Mouse (Mus musculus) kidney, postnatal 0 days (tissue): ENCODE results near the gene Zc3hav1. TPM values are rescaled to one million over a fixed set of nuclear protein-coding genes. Genes with fewer than 3 reads are reported as not detected.
A peak's percentile ranks its signal among the peaks of the same experiment; 100 is the strongest.

ENCODE experiments used
- ATAC-seq: fragments of 200-750 bp; cut with Nextera tagmentation; replicated peaks from 2 replicates; pipeline ENCODE4 v1.8.0; 2017; ENCODE audit warnings: low read depth, moderate number of reproducible peaks, moderate TSS enrichment, moderate library complexity; ENCODE audit not compliant: low FRiP score
- DNase-seq: peaks from one replicate; pipeline ENCODE4 v3.0.0-alpha.2; 2016; ENCODE audit warnings: low spot score
- H3K27ac ChIP-seq: fragments of 300-500 bp; sonication (generic); 2 replicates; pipeline ENCODE4 v1.5.1; 2014; ENCODE audit warnings: mild to moderate bottlenecking
- H3K27me3 ChIP-seq: fragments of 300-500 bp; sonication (generic); 2 replicates; pipeline ENCODE4 v1.6.1; 2014; ENCODE audit warnings: low read length, mixed read lengths; ENCODE audit not compliant: insufficient read depth
- H3K36me3 ChIP-seq: fragments of 300-500 bp; sonication (generic); 2 replicates; pipeline ENCODE4 v1.6.1; 2014; ENCODE audit warnings: low read length, mixed read lengths; ENCODE audit not compliant: insufficient read depth
- H3K4me1 ChIP-seq: fragments of 300-500 bp; sonication (generic); replicated peaks from 2 replicates; pipeline ENCODE4 v1.6.1; 2014; ENCODE audit warnings: antibody characterized with exemption, low read length, mixed read lengths; ENCODE audit not compliant: insufficient read depth
- H3K4me2 ChIP-seq: fragments of 300-500 bp; sonication (generic); 2 replicates; pipeline ENCODE4 v1.6.1; 2014; ENCODE audit warnings: mild to moderate bottlenecking, low read length, moderate library complexity, mixed read lengths
- H3K4me3 ChIP-seq: fragments of 300-500 bp; sonication (generic); replicated peaks from 2 replicates; pipeline ENCODE4 v1.5.1; 2014; ENCODE audit warnings: low read depth, low read length
- H3K9ac ChIP-seq: fragments of 300-500 bp; sonication (generic); 2 replicates; pipeline ENCODE4 v1.6.1; 2014; ENCODE audit warnings: low read depth, low read length
- H3K9me3 ChIP-seq: fragments of 300-500 bp; sonication (generic); replicated peaks from 2 replicates; pipeline ENCODE4 v1.6.1; 2016; ENCODE audit warnings: low read length, inconsistent platforms, mixed read lengths
- CTCF ChIP-seq: IDR thresholded peaks from 2 replicates; pipeline ENCODE4 v1.5.1; 2016; ENCODE audit warnings: antibody characterized with exemption, low read depth, mild to moderate bottlenecking, moderate library complexity
- WGBS: fragments of 180-500 bp; shearing (Covaris S2); extraction: QIAGEN DNeasy Blood & Tissue Kit; methylation state at CpG from one replicate; pipeline ENCODE4 v1.1.7; 2014; 5-methylcytosine and 5-hydroxymethylcytosine counted together
- polyA plus RNA-seq: library from polyadenylated mRNA; unstranded; fragments of >200 nt; fragmentation: Nextera tagmentation; extraction: Ambion mirVana; gene quantifications from 2 replicates; pipeline ENCODE4 v1.2.1, GENCODE M21; 2015

Gene Zc3hav1
- polyA plus RNA-seq, 1 experiment from 2014 or later = 5.6 TPM

DNA sequence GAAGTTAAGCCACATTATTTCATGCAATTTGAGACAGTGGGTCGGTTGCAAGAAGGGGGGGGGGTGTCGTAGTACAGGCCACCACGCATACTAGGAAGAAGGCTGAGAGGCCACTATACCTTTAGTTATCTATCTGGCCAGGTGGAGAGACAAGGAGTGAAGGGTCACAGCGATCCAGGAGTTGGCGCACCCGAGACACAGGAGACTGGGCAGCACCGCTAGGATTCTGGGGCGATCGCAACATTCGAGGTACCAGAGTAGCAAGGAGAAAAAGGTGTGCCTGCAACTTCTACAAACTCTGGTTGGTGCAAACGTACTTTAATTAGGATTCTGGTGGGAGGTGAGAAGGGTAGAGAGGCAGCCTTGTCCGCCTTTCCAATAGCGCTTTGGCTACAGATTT, 1.2 kb downstream of the Zc3hav1 start:
- DNase-seq = no peak
- Histone ChIP-seq H3K27ac (no peak overlapping the region), H3K4me1 (no peaks in the 10 kb centered on the region), H3K9me3 (no peaks in the 10 kb centered on the region), H3K9ac (no peak overlapping the region), H3K4me3 (peak overlapping the region; percentile 62), H3K27me3 (peaks cover 11% of the 10 kb centered on the region), H3K4me2 (peak overlapping the region; percentile 69), H3K36me3 (no peaks in the 10 kb centered on the region)
- 13% methylated on average over 13 of the region's 13 CpGs for WGBS
- ATAC-seq = no peak
- TF ChIP-seq CTCF = no peak

GRCm38 (mm10) chr6:38352451-38352850, 2.0 kb downstream of the Zc3hav1 start:
- H3K9ac ChIP-seq = no peak overlapping the region
- no peak for TF ChIP-seq CTCF
- H3K4me3 ChIP-seq = peak overlapping the region; percentile 62; the same call in 1 of the 2 replicates
- peak overlapping the region; percentile 69 for H3K4me2 ChIP-seq
- ATAC-seq (no peak), DNase-seq (no peak)
- H3K4me1 ChIP-seq = no peaks in the 10 kb centered on the region
- no peaks in the 10 kb centered on the region for H3K9me3 ChIP-seq
- no peaks in the 10 kb centered on the region for H3K36me3 ChIP-seq
- H3K27me3 ChIP-seq = peaks cover 11% of the 10 kb centered on the region
- 29% methylated on average over 10 of the region's 10 CpGs for WGBS
- H3K27ac ChIP-seq = no peak overlapping the region

- Histone ChIP-seq H3K4me2 (peak overlapping the region; percentile 69), H3K9ac (no peak overlapping the region), H3K27me3 (peaks cover 11% of the 10 kb centered on the region), H3K4me1 (no peaks in the 10 kb centered on the region), H3K4me3 (no peak overlapping the region), H3K36me3 (no peaks in the 10 kb centered on the region), H3K9me3 (no peaks in the 10 kb centered on the region), H3K27ac (no peak overlapping the region)
- DNase-seq (peak; percentile 29), ATAC-seq (no peak)
- WGBS = 67% methylated on average over 4 of the region's 4 CpGs
- no peak for TF ChIP-seq CTCF
Observed at GRCm38 (mm10) chr6:38351930-38352329, 2.5 kb downstream of the Zc3hav1 start.

DNA sequence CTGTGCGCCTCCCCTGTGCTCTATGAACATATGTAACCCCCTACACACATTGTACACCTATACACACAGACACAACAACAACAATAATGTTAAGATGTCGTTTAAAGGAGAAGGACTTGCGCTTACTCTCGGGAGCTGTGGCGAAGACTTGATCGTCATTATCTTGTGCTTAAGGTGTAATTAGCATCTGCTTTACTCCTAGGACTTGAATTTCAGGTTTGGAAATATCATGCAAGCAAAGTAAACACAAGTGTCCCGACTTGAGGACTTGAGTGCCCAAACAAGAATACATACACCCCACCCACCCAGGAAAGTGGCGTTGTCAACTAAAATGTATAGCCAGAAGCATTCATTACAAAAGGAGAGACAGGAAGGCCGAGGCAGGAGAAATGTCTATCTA, 4.6 kb downstream of the Zc3hav1 start:
- no peaks in the 10 kb centered on the region for H3K4me1 ChIP-seq
- 73% methylated on average over 9 of the region's 9 CpGs for WGBS
- H3K27me3 ChIP-seq = peaks cover 11% of the 10 kb centered on the region
- no peaks in the 10 kb centered on the region for H3K36me3 ChIP-seq
- H3K4me3 ChIP-seq = no peak overlapping the region
- no peak overlapping the region for H3K9ac ChIP-seq
- DNase-seq (no peak), ATAC-seq (no peak)
- TF ChIP-seq CTCF = no peak
- no peak overlapping the region for H3K4me2 ChIP-seq
- H3K9me3 ChIP-seq = no peaks in the 10 kb centered on the region
- H3K27ac ChIP-seq = no peak overlapping the region

DNA sequence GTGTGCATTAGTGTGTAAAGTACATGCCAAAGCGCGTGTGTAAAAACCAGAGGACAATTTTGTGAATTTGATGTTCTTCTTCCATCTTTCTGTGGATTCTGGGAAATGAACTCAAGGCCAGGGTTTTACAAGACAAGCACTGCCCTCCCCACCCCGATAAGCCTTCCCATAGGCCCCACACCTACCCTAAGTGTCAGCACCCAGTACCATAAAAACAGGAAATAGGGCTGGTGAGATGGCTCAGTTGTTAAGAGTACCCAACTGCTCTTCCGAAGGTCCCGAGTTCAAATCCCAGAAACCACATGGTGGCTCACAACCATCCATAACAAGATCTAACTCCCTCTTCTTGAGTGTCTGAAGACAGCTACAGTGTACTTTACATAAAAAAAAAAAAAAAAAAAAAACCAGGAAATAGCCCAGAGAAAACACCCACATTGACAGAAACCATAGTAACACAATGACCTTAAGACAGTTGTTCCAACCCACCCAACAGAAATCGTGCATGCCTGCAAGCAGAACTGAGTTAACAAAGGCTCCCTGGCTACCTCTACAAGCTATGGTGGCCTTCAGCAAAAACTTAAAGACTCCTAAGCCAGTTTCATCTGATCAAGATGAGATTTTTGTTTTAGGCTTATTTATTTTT, 5.5 kb downstream of the Zc3hav1 start:
- Histone ChIP-seq H3K27ac (no peak overlapping the region), H3K36me3 (no peaks in the 10 kb centered on the region)
- 85% methylated on average over 6 of the region's 6 CpGs for WGBS

DNA sequence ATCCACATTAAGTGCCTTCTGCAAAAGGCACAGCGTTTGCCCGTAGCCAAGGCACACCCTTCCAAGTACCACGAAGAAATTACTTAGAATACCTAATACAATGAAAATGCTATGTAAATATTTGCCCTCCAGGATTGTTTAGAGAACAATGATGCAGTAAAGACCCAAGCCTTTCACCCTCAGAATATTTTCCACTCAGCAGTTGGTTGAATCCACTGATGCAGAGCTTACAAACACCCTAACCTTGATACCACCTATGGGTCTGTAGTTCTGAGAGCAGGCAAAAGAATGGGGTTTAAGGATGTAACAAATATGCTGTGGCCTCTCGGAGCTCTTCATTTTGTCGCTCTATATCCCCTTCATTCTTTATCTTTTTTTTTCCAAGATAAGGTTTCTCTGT, 6.5 kb downstream of the Zc3hav1 start:
- Histone ChIP-seq H3K9me3 (no peaks in the 10 kb centered on the region), H3K27me3 (peaks cover 11% of the 10 kb centered on the region), H3K9ac (no peak overlapping the region), H3K36me3 (no peaks in the 10 kb centered on the region), H3K4me2 (no peak overlapping the region), H3K27ac (no peak overlapping the region), H3K4me3 (no peak overlapping the region), H3K4me1 (no peaks in the 10 kb centered on the region)
- DNase-seq (no peak), ATAC-seq (no peak)
- 88% methylated on average over 5 of the region's 5 CpGs for WGBS
- no peak for TF ChIP-seq CTCF

More for the DNA sequence above, 5.5 kb downstream of the Zc3hav1 start:
- H3K4me3 ChIP-seq = no peak overlapping the region
- no peak for ATAC-seq
- H3K9ac ChIP-seq = no peak overlapping the region
- H3K27me3 ChIP-seq = peaks cover 11% of the 10 kb centered on the region
- no peak overlapping the region for H3K4me2 ChIP-seq
- no peak for DNase-seq
- no peaks in the 10 kb centered on the region for H3K9me3 ChIP-seq
- H3K4me1 ChIP-seq = no peaks in the 10 kb centered on the region
- no peak for TF ChIP-seq CTCF

GRCm38 (mm10) chr6:38345796-38346195, 8.6 kb downstream of the Zc3hav1 start:
- Histone ChIP-seq H3K36me3 (no peaks in the 10 kb centered on the region), H3K27me3 (no peaks in the 10 kb centered on the region; the same call in 1 of the 2 replicates), H3K4me3 (no peak overlapping the region), H3K4me2 (no peak overlapping the region), H3K4me1 (0 out of 2 replicates have a peak, but pooled peaks cover 4% of the 10 kb centered on the region), H3K9ac (no peak overlapping the region), H3K9me3 (no peaks in the 10 kb centered on the region), H3K27ac (no peak overlapping the region)
- DNase-seq (peak; percentile 27), ATAC-seq (no peak)
- 44% methylated on average over 7 of the region's 7 CpGs for WGBS
- TF ChIP-seq CTCF = no peak
